Mouse (Mus musculus) gonadal fat pad, adult 2 months (tissue): ENCODE measurements around the gene Dhrs7b. TPM values are rescaled to one million over a fixed set of nuclear protein-coding genes. Genes with fewer than 3 reads are reported as not detected.
A peak's percentile ranks its signal among the peaks of the same experiment; 100 is the strongest.
"Not testable (repeated sequence)": the region's sequence is repeated elsewhere in the genome, so short reads cannot be mapped to it uniquely, and the experiment has no call there.

Source experiments
- DNase-seq: peaks from one replicate; pipeline ENCODE4 v3.0.0-alpha.2; 2012; ENCODE audit warnings: low read depth
- polyA plus RNA-seq: library from polyadenylated mRNA; depleted of rRNA; stranded (reverse); fragments of >200 nt; gene quantifications from 2 replicates; pipeline ENCODE4 v1.2.3, GENCODE M21; 2012; rRNA removed

The Dhrs7b gene
- polyA plus RNA-seq = 27.2 and 43.9 TPM in 2 replicates

- DNase-seq = no peak
These were observed at the start of gene Dhrs7b for GRCm38 (mm10) chr11:60830433-60831052. Gene Dhrs7b, plus strand, starts transcription at chr11:60830631.

DNA sequence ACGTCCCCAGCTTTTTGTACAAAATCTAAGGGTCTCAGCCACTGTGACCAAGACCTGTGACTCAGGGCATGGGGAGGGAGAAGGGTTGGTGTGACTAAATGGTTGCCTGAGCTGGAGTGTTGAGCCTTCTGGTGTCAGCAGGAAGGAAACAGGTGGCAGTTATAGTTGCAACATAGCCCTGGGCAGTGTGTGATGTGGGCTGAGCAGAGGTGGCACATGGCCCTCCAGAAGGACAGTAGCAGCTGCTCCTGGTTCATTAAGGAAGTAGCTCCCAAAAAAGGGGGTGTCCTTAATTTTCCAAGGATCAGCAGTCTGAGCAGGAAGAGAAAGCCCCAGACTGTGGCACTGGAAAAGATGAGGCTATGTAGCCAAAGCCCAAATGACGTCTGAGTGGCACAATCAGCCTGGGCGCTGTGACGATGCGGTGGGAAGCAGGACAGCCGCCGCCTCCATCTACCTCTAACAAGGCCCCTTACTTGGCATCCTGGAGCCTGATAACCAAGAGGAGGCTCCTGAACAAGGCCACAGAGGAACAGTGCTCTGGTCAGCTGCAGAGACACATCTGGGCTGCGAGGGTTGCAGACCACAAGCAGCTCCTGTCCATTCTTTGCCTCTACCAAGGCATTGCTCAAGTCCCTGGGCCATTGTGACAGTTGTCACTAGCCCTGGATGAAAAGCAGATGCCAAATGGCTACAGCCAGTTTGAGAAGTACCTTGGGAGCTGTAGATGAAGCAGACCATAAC is 46.1 kb upstream of the Dhrs7b start:
- DNase-seq = no peak

DNA sequence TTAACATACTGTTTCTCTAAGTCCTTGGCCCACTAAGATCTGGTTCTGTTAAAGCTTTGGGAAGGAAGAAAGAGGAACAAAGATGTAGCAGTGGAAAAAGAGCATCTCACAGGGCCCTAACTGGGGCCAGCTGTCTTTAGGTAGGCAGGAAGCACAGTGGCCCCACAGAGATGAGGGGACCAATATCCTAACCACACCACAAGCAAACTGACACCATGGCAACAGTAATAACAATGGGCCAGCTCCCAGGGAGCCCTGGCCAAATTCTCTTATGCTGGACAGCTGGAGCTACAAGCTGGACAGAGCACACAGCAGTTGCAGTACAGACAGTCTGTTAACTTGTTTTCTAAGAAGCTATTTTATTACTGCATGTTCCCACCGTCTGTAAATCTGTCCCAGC is 42.8 kb upstream of the Dhrs7b start:
- no peak for DNase-seq

DNA sequence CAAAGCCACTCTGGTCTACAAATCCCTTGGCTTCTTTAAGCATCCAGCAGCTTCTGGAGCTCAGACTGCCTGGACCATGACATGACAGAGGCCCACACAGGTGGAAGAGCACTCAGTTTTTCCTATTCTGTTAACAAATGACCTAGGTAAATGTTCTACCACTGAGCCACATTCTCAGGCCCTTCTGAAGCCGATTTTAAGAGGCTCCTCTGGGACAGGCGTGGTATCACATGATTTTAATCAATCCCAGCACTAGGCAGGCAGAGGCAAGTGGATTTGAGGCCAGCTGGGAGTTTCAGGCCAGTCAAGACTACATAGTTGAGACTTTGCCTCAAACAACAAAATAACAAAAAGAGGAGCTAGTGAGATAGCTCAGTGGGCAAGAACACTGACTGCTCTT is 40.0 kb upstream of the Dhrs7b start:
- no peak for DNase-seq

GRCm38 (mm10) chr11:60796342-60796741 is 34.1 kb upstream of the Dhrs7b start:
- DNase-seq = no peak

DNA sequence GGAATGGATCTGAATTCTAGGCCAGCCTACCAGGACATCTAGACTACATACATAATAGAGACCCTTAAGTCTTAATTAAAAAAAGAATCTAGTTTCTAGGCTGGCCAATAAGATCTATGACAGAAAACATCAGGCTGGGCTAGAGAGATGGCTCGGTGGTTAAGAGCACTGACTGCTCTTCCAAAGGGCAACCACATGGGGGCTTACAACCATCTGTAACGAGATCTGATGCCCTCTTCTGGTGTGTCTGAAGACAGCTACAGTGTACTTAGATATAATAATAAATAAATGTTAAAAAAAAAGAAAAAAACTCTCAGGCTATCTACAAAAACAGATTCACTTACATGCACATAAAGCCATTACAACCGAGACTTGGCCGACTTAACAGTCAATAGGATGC is 30.5 kb upstream of the Dhrs7b start:
- DNase-seq = no peak

DNA sequence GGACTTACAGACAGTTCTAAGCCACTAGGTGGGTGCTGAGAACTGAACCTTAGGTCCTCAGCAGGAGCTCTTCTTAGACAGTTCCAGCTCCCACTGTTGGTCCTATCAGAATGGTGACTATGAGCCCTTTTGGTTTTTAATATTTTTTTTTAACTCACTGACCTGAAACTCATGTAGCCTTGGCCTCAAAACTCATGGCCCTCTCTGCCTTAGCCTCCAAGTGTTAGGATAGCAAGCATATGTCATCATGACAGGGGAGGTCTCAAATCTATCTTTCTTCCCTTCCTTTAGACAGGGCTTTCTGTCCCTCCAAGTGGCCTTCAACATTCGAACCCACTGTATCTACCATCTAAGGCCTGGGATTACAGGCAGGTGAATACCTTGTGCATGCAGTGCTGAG is 29.5 kb upstream of the Dhrs7b start:
- DNase-seq = no peak

GRCm38 (mm10) chr11:60808286-60809070 is 22.0 kb upstream of the Dhrs7b start:
- DNase-seq = no peak

GRCm38 (mm10) chr11:60809546-60809945 is 20.9 kb upstream of the Dhrs7b start:
- no peak for DNase-seq

GRCm38 (mm10) chr11:60810046-60810965 is 20.1 kb upstream of the Dhrs7b start:
- no peak for DNase-seq

DNA sequence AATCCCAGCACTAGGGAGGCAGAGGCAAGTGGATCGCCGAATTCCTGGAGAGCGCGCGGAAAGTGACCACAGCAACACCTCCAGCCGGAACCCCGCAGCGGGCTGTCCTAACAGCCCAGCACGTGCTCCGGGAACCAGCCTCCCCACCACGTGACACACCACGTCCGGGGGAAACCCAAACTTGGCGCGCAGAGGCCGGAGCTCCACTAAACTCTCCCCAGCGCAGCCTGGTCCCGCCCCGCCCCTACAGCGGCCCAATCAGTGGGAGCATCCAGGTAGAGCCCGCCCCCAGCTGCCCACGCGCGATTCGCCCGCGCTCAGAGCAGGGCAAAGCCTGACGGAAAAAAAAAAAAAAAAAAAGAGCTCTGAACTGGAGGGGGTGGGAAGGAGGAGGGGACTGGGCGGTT is 19.4 kb upstream of the Dhrs7b start:
- DNase-seq = peak; percentile 77

- DNase-seq = not testable (repeated sequence)
These were observed 18.8 kb upstream of the Dhrs7b start, which contains the start of gene Shmt1 for GRCm38 (mm10) chr11:60811618-60812017. Gene Shmt1, minus strand, starts transcription at chr11:60811718.

DNA sequence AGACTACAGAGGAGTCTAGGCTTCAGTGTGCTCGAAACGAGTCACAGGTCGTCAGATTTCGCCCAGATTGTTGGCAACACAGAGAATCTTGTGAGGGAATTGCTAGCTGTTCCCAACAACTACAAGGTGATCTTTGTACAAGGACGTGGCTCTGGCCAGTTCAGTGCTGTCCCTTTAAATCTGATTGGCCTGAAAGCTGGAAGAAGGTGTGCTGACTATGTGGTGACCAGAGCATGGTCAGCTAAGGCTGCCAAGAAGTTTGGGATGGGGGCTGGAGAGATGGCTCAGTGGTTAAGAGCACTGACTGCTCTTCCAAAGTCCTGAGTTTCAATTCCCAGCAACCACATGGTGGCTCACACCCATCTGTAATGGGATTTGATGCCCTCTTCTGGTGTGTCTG is 14.0 kb upstream of the Dhrs7b start:
- no peak for DNase-seq

GRCm38 (mm10) chr11:60823771-60824170 is 6.7 kb upstream of the Dhrs7b start:
- no peak for DNase-seq

DNA sequence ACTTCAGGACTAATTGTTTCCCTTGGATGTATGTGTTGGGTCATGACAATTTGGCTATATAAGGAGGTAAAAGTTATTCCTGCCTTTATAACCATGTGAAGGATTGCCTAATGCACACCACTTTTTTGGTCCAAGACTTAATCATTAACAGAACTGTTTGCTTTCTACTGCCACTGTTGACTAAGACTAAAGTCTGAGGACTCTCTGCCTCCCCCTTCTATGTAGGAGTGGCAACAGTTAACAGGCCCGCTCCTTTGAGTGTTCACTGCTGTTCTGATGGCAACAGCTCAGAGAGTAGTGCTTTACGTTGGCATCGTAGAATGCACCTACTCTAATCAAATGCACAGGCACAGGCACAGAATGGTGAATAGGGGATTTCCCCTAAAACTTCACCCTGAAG is 5.2 kb upstream of the Dhrs7b start:
- DNase-seq = no peak

DNA sequence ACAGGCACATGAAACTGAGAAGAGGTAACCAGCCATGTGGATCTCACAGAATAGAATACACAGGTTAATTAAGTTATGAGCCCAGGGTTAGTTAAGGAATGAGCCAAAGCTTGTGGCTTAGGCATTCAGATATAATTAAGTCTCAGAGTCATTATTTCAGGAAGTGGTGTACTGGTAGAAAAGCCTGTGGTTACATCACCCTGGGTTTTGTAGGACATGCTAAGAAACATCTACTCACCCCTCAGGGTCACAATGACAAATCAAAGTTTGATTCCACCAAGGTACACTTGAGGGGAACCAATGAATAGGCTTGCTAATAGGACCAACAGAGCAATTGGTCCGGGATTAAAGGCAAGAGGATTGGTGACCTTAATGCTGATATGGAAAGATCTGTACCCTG is 3.7 kb upstream of the Dhrs7b start:
- no peak for DNase-seq

GRCm38 (mm10) chr11:60827241-60827945 is 3.0 kb upstream of the Dhrs7b start:
- no peak for DNase-seq

DNA sequence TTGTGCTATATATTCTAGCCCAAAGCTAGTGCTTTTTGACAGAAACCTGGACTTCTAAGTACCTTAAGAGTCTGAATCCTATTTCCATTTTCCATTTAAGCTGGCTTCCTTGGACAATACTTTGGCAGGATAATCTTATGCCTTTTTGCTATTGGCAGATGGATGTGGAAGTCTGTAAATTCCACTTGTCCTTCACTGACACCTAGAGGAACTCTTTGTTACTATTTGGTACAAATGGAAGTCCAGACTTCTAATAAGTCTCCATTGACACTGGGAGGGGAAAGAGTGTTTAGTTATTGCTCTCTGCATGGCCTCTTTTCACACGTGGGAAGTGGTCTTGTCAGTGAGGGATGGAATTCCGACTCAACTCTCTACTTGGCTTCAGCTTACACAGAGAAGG is 1.5 kb upstream of the Dhrs7b start:
- DNase-seq = no peak

DNA sequence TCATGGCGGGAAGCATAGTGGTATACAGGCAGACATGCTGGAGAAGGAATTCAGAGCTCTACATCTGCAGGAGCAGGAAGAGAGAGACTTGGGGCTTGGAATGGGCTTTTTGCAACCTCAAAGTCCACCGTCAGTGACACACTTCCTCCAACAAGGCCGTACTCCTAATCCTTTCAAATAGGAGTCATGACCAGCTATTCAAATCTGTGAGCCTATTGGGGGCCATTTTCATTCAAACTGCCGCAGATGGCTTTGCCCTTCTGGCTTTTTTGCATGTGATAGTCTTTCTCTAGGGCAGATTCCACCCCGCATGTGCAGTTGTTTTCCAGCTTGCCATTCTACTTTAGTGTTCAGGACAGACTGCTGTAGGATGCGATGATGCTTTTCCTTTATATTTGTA is 6.5 kb downstream of the Dhrs7b start:
- no peak for DNase-seq

GRCm38 (mm10) chr11:60837644-60838406 is 7.4 kb downstream of the Dhrs7b start:
- DNase-seq = no peak
